Mouse (Mus musculus): ENCODE results near the gene Olfr194.

DNA sequence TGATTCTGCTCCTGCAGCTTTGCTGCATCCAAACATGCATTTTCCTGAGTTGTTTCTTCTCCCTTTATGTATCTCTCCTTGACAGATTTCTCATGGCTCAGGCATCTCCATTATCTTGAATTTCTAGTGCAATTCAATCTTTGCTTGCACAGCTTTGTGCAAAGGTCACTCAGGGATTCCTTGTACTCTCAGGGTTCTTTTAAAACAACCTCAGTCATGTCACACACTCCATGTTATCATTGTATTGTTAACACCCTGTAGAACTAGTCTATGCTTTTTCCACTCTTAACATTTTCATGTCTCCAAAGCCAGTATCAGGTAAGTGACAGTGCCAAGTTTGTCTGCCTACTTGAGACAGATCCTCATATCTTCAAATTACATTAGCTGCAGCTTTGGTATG is 49.1 kb downstream of the Olfr194 start:
- TF ChIP-seq E2F4 (IDR thresholded peaks at IDR 0.05; ENCODE audit: borderline replicate concordance, low read depth, low read length) = no peak
- TF ChIP-seq ZNF384 (IDR thresholded peaks at IDR 0.05; ENCODE audit: low read depth, low read length) = no peak
- TF ChIP-seq ELF1 (IDR thresholded peaks at IDR 0.05; ENCODE audit: low read depth, low read length) = no peak
- no peak for TF ChIP-seq MAFK (IDR thresholded peaks at IDR 0.05; ENCODE audit: borderline replicate concordance, low read depth, low read length)
- TF ChIP-seq POLR2A (IDR thresholded peaks at IDR 0.05; ENCODE audit: control insufficient read depth in 1 of 2, insufficient read depth in 1 of 2, low read depth in 1 of 2, low read length in 2 of 2, poor library complexity in 1 of 2) = no peak
- no peak for TF ChIP-seq CTCF (IDR thresholded peaks at IDR 0.05 in 2 of 3, conservative IDR thresholded peaks at IDR 0.05 in 1 of 3; ENCODE audit: control insufficient read depth in 1 of 3, insufficient read depth in 1 of 3, low read depth in 2 of 3, low read length in 3 of 3, poor library complexity in 1 of 3, severe bottlenecking in 1 of 3)
- no peak for TF ChIP-seq SMC3 (IDR thresholded peaks at IDR 0.05; ENCODE audit: low read depth, low read length)
